Mouse (Mus musculus): ENCODE results near the gene Cldn14. TPM values are rescaled to one million over a fixed set of nuclear protein-coding genes. Genes with fewer than 3 reads are reported as not detected.
"Not testable (repeated sequence)": the region's sequence is repeated elsewhere in the genome, so short reads cannot be mapped to it uniquely, and the experiment has no call there.

Gene Cldn14
- polyA plus RNA-seq, 1 experiment from 2014 or later, result not detected

GRCm38 (mm10) chr16:93998895-93999294, 9.7 kb downstream of the Cldn14 start:
- no peak overlapping the region for H3K27ac ChIP-seq (ENCODE audit: low read depth, low read length)
- H3K4me2 ChIP-seq (ENCODE audit: low read depth, low read length, severe bottlenecking), result no peak overlapping the region
- no peaks in the 10 kb centered on the region for H3K27me3 ChIP-seq (ENCODE audit: control insufficient read depth, insufficient read depth, low read length)
- ATAC-seq (replicated peaks; ENCODE audit: low FRiP score), result no peak
- no peak for DNase-seq (ENCODE audit: low spot score)
- H3K9me3 ChIP-seq (ENCODE audit: control insufficient read depth, low read length), result no peaks in the 10 kb centered on the region
- H3K4me3 ChIP-seq (ENCODE audit: low read depth, low read length), result no peak overlapping the region
- WGBS, result 57% methylated on average over 5 of the region's 5 CpGs
- H3K9ac ChIP-seq (ENCODE audit: low read length), result no peak overlapping the region
- H3K4me1 ChIP-seq (replicated peaks; ENCODE audit: control insufficient read depth, insufficient read depth, low read length), result no peaks in the 10 kb centered on the region
- no peaks in the 10 kb centered on the region for H3K36me3 ChIP-seq (ENCODE audit: control insufficient read depth, insufficient read depth, low read length)

GRCm38 (mm10) chr16:93983576-93983975, 25.1 kb downstream of the Cldn14 start:
- Histone ChIP-seq H3K36me3 (ENCODE audit: control insufficient read depth, insufficient read depth, low read length) (no peaks in the 10 kb centered on the region), H3K27me3 (ENCODE audit: control insufficient read depth, insufficient read depth, low read length) (no peaks in the 10 kb centered on the region), H3K27ac (ENCODE audit: low read depth, low read length) (no peak overlapping the region), H3K4me2 (ENCODE audit: low read depth, low read length, severe bottlenecking) (no peak overlapping the region), H3K4me1 (replicated peaks; ENCODE audit: control insufficient read depth, insufficient read depth, low read length) (no peaks in the 10 kb centered on the region), H3K9me3 (ENCODE audit: control insufficient read depth, low read length) (no peaks in the 10 kb centered on the region), H3K4me3 (ENCODE audit: low read depth, low read length) (no peak overlapping the region), H3K9ac (ENCODE audit: low read length) (no peak overlapping the region)
- DNase-seq (ENCODE audit: low spot score) (no peak), ATAC-seq (replicated peaks; ENCODE audit: low FRiP score) (no peak)
- WGBS, result 83% methylated on average over 9 of the region's 9 CpGs

GRCm38 (mm10) chr16:93982341-93982740, 26.3 kb downstream of the Cldn14 start:
- no peak overlapping the region for H3K9ac ChIP-seq (ENCODE audit: low read length)
- no peaks in the 10 kb centered on the region for H3K27me3 ChIP-seq (ENCODE audit: control insufficient read depth, insufficient read depth, low read length)
- no peak for DNase-seq (ENCODE audit: low spot score)
- no peak overlapping the region for H3K27ac ChIP-seq (ENCODE audit: low read depth, low read length)
- 90% methylated on average over 11 of the region's 11 CpGs for WGBS
- no peak for ATAC-seq (replicated peaks; ENCODE audit: low FRiP score)
- no peaks in the 10 kb centered on the region for H3K9me3 ChIP-seq (ENCODE audit: control insufficient read depth, low read length)
- no peaks in the 10 kb centered on the region for H3K4me1 ChIP-seq (replicated peaks; ENCODE audit: control insufficient read depth, insufficient read depth, low read length)
- no peak overlapping the region for H3K4me3 ChIP-seq (ENCODE audit: low read depth, low read length)
- H3K36me3 ChIP-seq (ENCODE audit: control insufficient read depth, insufficient read depth, low read length), result no peaks in the 10 kb centered on the region
- no peak overlapping the region for H3K4me2 ChIP-seq (ENCODE audit: low read depth, low read length, severe bottlenecking)

GRCm38 (mm10) chr16:93981190-93981841, 27.3 kb downstream of the Cldn14 start:
- no peak for DNase-seq (ENCODE audit: low spot score)
- Histone ChIP-seq H3K4me1 (replicated peaks; ENCODE audit: control insufficient read depth, insufficient read depth, low read length) (no peaks in the 10 kb centered on the region), H3K4me2 (ENCODE audit: low read depth, low read length, severe bottlenecking) (no peak overlapping the region), H3K9ac (ENCODE audit: low read length) (no peak overlapping the region), H3K27ac (ENCODE audit: low read depth, low read length) (no peak overlapping the region), H3K27me3 (ENCODE audit: control insufficient read depth, insufficient read depth, low read length) (no peaks in the 10 kb centered on the region), H3K4me3 (ENCODE audit: low read depth, low read length) (no peak overlapping the region), H3K9me3 (ENCODE audit: control insufficient read depth, low read length) (no peaks in the 10 kb centered on the region), H3K36me3 (ENCODE audit: control insufficient read depth, insufficient read depth, low read length) (no peaks in the 10 kb centered on the region)
- no peak for ATAC-seq (replicated peaks; ENCODE audit: low FRiP score)
- WGBS, result 76% methylated on average over 15 of the region's 15 CpGs

- ATAC-seq (replicated peaks; ENCODE audit: low FRiP score); H3K4me1 ChIP-seq (replicated peaks; ENCODE audit: control insufficient read depth, insufficient read depth, low read length); DNase-seq (ENCODE audit: low spot score); H3K4me2 ChIP-seq (ENCODE audit: low read depth, low read length, severe bottlenecking); H3K9me3 ChIP-seq (ENCODE audit: control insufficient read depth, low read length); H3K27ac ChIP-seq (ENCODE audit: low read depth, low read length); H3K9ac ChIP-seq (ENCODE audit: low read length); H3K4me3 ChIP-seq (ENCODE audit: low read depth, low read length); H3K36me3 ChIP-seq (ENCODE audit: control insufficient read depth, insufficient read depth, low read length); H3K27me3 ChIP-seq (ENCODE audit: control insufficient read depth, insufficient read depth, low read length): not testable (repeated sequence)
- WGBS, result 93% methylated on average over 3 of the region's 3 CpGs
Measured at GRCm38 (mm10) chr16:93980338-93980737, 28.3 kb downstream of the Cldn14 start.

- Histone ChIP-seq H3K4me2 (ENCODE audit: low read depth, low read length, severe bottlenecking) (no peak overlapping the region), H3K9ac (ENCODE audit: low read length) (no peak overlapping the region), H3K27ac (ENCODE audit: low read depth, low read length) (no peak overlapping the region), H3K9me3 (ENCODE audit: control insufficient read depth, low read length) (no peaks in the 10 kb centered on the region), H3K27me3 (ENCODE audit: control insufficient read depth, insufficient read depth, low read length) (no peaks in the 10 kb centered on the region), H3K4me3 (ENCODE audit: low read depth, low read length) (no peak overlapping the region), H3K36me3 (ENCODE audit: control insufficient read depth, insufficient read depth, low read length) (no peaks in the 10 kb centered on the region), H3K4me1 (replicated peaks; ENCODE audit: control insufficient read depth, insufficient read depth, low read length) (no peaks in the 10 kb centered on the region)
- no peak for ATAC-seq (replicated peaks; ENCODE audit: low FRiP score)
- DNase-seq (ENCODE audit: low spot score), result no peak
- WGBS, result 68% methylated on average over 2 of the region's 2 CpGs
Measured at GRCm38 (mm10) chr16:93979316-93979715, 29.3 kb downstream of the Cldn14 start.

GRCm38 (mm10) chr16:93977587-93977986, 31.1 kb downstream of the Cldn14 start:
- no peaks in the 10 kb centered on the region for H3K27me3 ChIP-seq (ENCODE audit: control insufficient read depth, insufficient read depth, low read length)
- DNase-seq (ENCODE audit: low spot score) (no peak), ATAC-seq (replicated peaks; ENCODE audit: low FRiP score) (no peak)
- H3K9me3 ChIP-seq (ENCODE audit: control insufficient read depth, low read length), result no peaks in the 10 kb centered on the region
- no peaks in the 10 kb centered on the region; the same call in 1 of the 2 replicates for H3K4me1 ChIP-seq (replicated peaks; ENCODE audit: control insufficient read depth, insufficient read depth, low read length)
- H3K4me3 ChIP-seq (ENCODE audit: low read depth, low read length), result no peak overlapping the region
- 91% methylated on average over 6 of the region's 6 CpGs for WGBS
- no peak overlapping the region for H3K27ac ChIP-seq (ENCODE audit: low read depth, low read length)
- H3K36me3 ChIP-seq (ENCODE audit: control insufficient read depth, insufficient read depth, low read length), result no peaks in the 10 kb centered on the region
- no peak overlapping the region for H3K4me2 ChIP-seq (ENCODE audit: low read depth, low read length, severe bottlenecking)
- H3K9ac ChIP-seq (ENCODE audit: low read length), result no peak overlapping the region

GRCm38 (mm10) chr16:93976907-93977306, 31.7 kb downstream of the Cldn14 start:
- H3K4me3 ChIP-seq (ENCODE audit: low read depth, low read length), result no peak overlapping the region
- H3K9me3 ChIP-seq (ENCODE audit: control insufficient read depth, low read length), result no peaks in the 10 kb centered on the region
- WGBS, result 55% methylated on average over 3 of the region's 3 CpGs
- H3K36me3 ChIP-seq (ENCODE audit: control insufficient read depth, insufficient read depth, low read length), result no peaks in the 10 kb centered on the region
- H3K4me1 ChIP-seq (replicated peaks; ENCODE audit: control insufficient read depth, insufficient read depth, low read length), result no peaks in the 10 kb centered on the region; the same call in 1 of the 2 replicates
- H3K9ac ChIP-seq (ENCODE audit: low read length), result no peak overlapping the region
- no peak overlapping the region for H3K27ac ChIP-seq (ENCODE audit: low read depth, low read length)
- H3K4me2 ChIP-seq (ENCODE audit: low read depth, low read length, severe bottlenecking), result no peak overlapping the region
- no peaks in the 10 kb centered on the region for H3K27me3 ChIP-seq (ENCODE audit: control insufficient read depth, insufficient read depth, low read length)
- ATAC-seq (replicated peaks; ENCODE audit: low FRiP score) (no peak), DNase-seq (ENCODE audit: low spot score) (no peak)

GRCm38 (mm10) chr16:93975430-93975829, 33.2 kb downstream of the Cldn14 start:
- no peak for DNase-seq (ENCODE audit: low spot score)
- Histone ChIP-seq H3K4me3 (ENCODE audit: low read depth, low read length) (no peak overlapping the region), H3K36me3 (ENCODE audit: control insufficient read depth, insufficient read depth, low read length) (no peaks in the 10 kb centered on the region), H3K4me2 (ENCODE audit: low read depth, low read length, severe bottlenecking) (no peak overlapping the region), H3K27me3 (ENCODE audit: control insufficient read depth, insufficient read depth, low read length) (no peaks in the 10 kb centered on the region), H3K9ac (ENCODE audit: low read length) (no peak overlapping the region), H3K27ac (ENCODE audit: low read depth, low read length) (no peak overlapping the region), H3K4me1 (replicated peaks; ENCODE audit: control insufficient read depth, insufficient read depth, low read length) (no peaks in the 10 kb centered on the region; the same call in 1 of the 2 replicates), H3K9me3 (ENCODE audit: control insufficient read depth, low read length) (no peaks in the 10 kb centered on the region)
- no peak for ATAC-seq (replicated peaks; ENCODE audit: low FRiP score)
- WGBS, result 80% methylated on average over 12 of the region's 12 CpGs

Data from forebrain, embryonic 11.5 days (tissue).